Mouse (Mus musculus): Measurements from ENCODE around the gene Terb1. TPM values are rescaled to one million over a fixed set of nuclear protein-coding genes. Genes with fewer than 3 reads are reported as not detected.

Gene Terb1
- polyA plus RNA-seq, 1 experiment from 2014 or later = 0.34 TPM

GRCm38 (mm10) chr8:104403596-104403995, 106.1 kb downstream of the Terb1 start:
- Histone ChIP-seq H3K9ac (ENCODE audit: low read length) (no peak overlapping the region), H3K27me3 (replicated peaks; ENCODE audit: control insufficient read depth, insufficient read depth, low read length) (no peaks in the 10 kb centered on the region), H3K36me3 (ENCODE audit: control insufficient read depth, insufficient read depth, low read length) (no peaks in the 10 kb centered on the region), H3K4me3 (ENCODE audit: low read depth, low read length) (no peak overlapping the region), H3K4me2 (ENCODE audit: low read length) (no peak overlapping the region), H3K9me3 (ENCODE audit: control insufficient read depth, low read length) (no peaks in the 10 kb centered on the region), H3K4me1 (replicated peaks; ENCODE audit: control insufficient read depth, insufficient read depth, low read length) (0 out of 2 replicates have a peak, but pooled peaks cover 2% of the 10 kb centered on the region), H3K27ac (ENCODE audit: low read depth) (no peak overlapping the region)
- DNase-seq (ENCODE audit: low spot score) (no peak), ATAC-seq (replicated peaks; ENCODE audit: low FRiP score, low TSS enrichment, low read depth) (0 out of 2 replicates have a peak, but pooled peaks have one; percentile 10)
- WGBS = 71% methylated on average over 3 of the region's 3 CpGs

Other genes starting within 250 kb of the Terb1 start
- not detected in 2 replicates for gene Cmtm2a, start 216.7 kb downstream of the Terb1 start, polyA plus RNA-seq (2014; fragmentation: Nextera tagmentation; extraction: Ambion mirVana)
- gene Gm45711, start 199.8 kb downstream of the Terb1 start, polyA plus RNA-seq (2014; fragmentation: Nextera tagmentation; extraction: Ambion mirVana) = not detected in 2 replicates
- gene Cmtm1, start 199.8 kb downstream of the Terb1 start, polyA plus RNA-seq (2014; fragmentation: Nextera tagmentation; extraction: Ambion mirVana) = not detected in 2 replicates
- gene Gm11020, start 188.3 kb downstream of the Terb1 start, polyA plus RNA-seq (2014; fragmentation: Nextera tagmentation; extraction: Ambion mirVana) = not detected in 2 replicates
- not detected in 2 replicates for gene Cmtm2b, start 187.7 kb downstream of the Terb1 start, polyA plus RNA-seq (2014; fragmentation: Nextera tagmentation; extraction: Ambion mirVana)
- gene Cmtm3, start 170.5 kb downstream of the Terb1 start, polyA plus RNA-seq (2014; fragmentation: Nextera tagmentation; extraction: Ambion mirVana) = 155 and 171 TPM in 2 replicates
- gene Cmtm4, start 114.1 kb downstream of the Terb1 start, polyA plus RNA-seq (2014; fragmentation: Nextera tagmentation; extraction: Ambion mirVana) = 7.0 and 7.5 TPM in 2 replicates
- 46.1 and 55.3 TPM in 2 replicates for gene Dync1li2, start 66.9 kb downstream of the Terb1 start, polyA plus RNA-seq (2014; fragmentation: Nextera tagmentation; extraction: Ambion mirVana)
- 85.8 and 98.9 TPM in 2 replicates for gene Nae1, start 24.7 kb upstream of the Terb1 start, polyA plus RNA-seq (2014; fragmentation: Nextera tagmentation; extraction: Ambion mirVana)
- 0.92 and 2.0 TPM in 2 replicates for gene Car7, start 24.8 kb upstream of the Terb1 start, polyA plus RNA-seq (2014; fragmentation: Nextera tagmentation; extraction: Ambion mirVana)
- gene Pdp2, start 81.5 kb upstream of the Terb1 start, polyA plus RNA-seq (2014; fragmentation: Nextera tagmentation; extraction: Ambion mirVana) = 13.4 and 14.9 TPM in 2 replicates
- gene Cdh16, start 114.5 kb upstream of the Terb1 start, polyA plus RNA-seq (2014; fragmentation: Nextera tagmentation; extraction: Ambion mirVana) = 0.15 and 0.42 TPM in 2 replicates
- 3.8 and 4.0 TPM in 2 replicates for gene Rrad, start 121.4 kb upstream of the Terb1 start, polyA plus RNA-seq (2014; fragmentation: Nextera tagmentation; extraction: Ambion mirVana)
- 86.7 and 92.2 TPM in 2 replicates for gene Ciao2b, start 132.1 kb upstream of the Terb1 start, polyA plus RNA-seq (2014; fragmentation: Nextera tagmentation; extraction: Ambion mirVana)
- gene Ces2a, start 224.1 kb upstream of the Terb1 start, polyA plus RNA-seq (2014; fragmentation: Nextera tagmentation; extraction: Ambion mirVana) = 0.42 and 1.1 TPM in 2 replicates

All from intestine, embryonic 14.5 days (tissue).